Mouse (Mus musculus): ENCODE data around the gene Ube2n. TPM values are rescaled to one million over a fixed set of nuclear protein-coding genes. Genes with fewer than 3 reads are reported as not detected.

Gene Ube2n
- polyA plus RNA-seq (2012; fragmentation: generic; extraction: Trizol), result 100 to 1,000 TPM; 116 to 119 TPM

DNA sequence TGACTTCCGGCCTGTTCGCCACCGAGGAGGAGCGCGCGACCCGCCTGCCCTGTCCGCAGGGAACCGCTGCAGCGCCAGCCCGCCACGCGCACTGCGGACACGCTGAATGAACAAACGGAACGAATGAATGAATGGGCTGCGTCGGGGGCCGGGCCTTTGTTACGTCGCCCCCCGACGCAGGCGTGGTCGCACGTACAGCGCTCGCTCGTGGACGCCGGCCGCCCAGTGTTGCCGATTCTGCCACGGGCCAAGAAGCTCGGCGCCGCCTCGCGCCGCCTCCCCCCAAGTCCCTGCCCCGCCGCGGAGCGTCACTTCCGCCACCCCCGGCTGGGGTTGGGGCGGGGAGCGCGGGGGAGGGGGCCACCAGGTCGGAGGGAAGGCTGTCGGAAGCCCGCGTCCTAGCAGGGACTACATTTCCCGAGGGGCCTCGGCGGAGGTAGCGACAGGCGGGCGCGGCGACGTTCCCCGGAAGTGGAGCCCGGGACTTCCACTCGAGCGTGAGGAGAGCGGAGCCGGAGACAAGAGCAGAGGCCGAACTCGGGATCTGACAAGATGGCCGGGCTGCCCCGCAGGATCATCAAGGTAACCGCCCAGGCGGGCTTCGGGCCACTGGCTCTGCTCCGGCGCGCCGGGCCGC, at the start of gene Ube2n:
TSS of gene Ube2n (plus strand) at position 490 of the 637 bp plus-strand sequence.

DNA sequence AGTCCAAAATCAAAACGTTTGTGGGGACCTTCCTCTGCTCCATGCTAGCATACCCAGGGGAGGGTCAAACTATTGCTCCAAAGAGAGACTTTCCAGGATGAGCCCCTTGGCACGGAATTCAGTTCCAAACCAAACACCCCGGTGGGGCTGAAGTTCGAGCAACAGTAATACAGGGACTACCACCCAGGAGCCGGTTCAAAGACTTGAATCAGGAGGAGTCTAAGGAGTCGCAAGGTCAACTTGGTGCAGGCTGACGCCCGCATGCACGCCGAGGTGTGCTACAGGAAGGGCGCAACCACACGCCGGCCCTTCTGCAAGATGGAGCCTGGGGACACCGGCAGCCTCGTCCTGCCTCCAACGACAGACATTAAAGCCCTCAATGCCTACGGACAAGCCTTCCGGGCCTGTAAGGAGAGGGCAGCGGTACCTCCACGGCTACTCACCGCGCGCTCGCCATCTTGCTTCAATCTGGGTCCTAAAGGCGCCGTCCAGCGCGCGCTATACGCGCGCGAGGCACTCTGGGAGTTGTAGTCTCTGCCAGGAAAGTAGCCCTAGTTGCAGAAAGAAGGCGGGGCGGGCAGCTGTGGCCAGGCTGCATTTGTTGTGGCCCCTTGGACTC, 13.4 kb upstream of the Ube2n start, which contains the start of gene Mrpl42:
TSS of gene Mrpl42 (minus strand) at position 478 of the 619 bp plus-strand sequence.

DNA sequence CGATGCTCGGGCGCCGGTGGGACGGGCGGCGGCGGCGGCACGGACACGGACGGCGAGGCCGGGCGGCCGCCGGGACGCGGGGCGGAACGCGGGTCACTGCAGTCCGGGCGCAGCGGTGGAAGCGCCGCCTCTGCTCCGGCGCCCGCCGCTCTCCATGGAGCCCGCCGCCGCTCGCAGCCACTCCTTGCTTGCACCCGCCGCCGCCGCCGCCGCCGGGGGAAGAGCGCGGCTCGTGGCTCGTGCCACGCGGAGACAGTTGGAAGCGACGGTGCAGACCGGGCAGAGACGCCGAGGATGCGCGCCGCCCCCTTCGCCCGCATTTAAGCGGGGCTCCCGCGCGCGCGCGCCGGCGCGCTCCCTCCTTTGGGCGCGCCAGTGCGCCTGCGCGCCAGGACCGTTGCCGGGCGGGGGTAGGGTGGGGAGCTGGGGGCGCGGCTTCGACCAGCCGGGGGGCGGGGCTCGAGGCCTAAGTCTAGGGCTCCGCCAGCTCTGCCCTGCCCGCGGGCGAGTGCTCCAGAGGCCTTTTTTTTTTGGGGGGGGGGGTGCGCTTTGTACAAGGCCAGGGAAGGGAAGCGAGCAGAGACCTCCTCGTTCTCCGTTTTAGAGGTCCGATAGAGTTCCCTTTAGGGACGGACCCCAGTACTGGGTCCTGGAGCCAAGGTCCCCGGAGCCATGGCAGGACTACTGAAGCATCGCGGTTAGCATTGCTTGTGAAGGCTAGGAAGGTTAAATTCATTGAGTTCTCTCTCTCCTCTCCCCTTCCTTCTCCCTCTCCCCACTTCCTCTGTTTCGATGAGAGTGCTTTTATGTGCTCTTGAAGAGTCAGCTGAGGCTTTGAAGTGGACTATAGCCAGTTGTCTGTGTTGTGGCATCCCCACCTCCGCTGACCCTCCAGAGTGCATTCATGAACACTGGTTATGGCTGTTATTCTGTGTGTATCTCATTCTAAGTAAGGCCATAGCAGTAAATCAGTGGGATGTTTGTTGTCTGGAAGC, 49.2 kb downstream of the Ube2n start, which contains the start of gene Nudt4:
TSS of gene Nudt4 (minus strand) at position 296 of the 995 bp plus-strand sequence.

Other genes starting within 250 kb of the Ube2n start
- 10 to 100 TPM in 1 of 2 experiments, 1 to 10 TPM in 1; 3.5 to 10.2 TPM for gene Cradd, start 191.0 kb upstream of the Ube2n start, polyA plus RNA-seq (2012; fragmentation: generic; extraction: Trizol)
- 1 to 10 TPM; 1.4 to 2.9 TPM for gene Socs2, start 98.0 kb upstream of the Ube2n start, polyA plus RNA-seq (2012; fragmentation: generic; extraction: Trizol)
- 100 to 1,000 TPM in 1 of 2 experiments, 10 to 100 TPM in 1; 77.3 to 167 TPM for gene Mrpl42, start 13.2 kb upstream of the Ube2n start, polyA plus RNA-seq (2012; fragmentation: generic; extraction: Trizol)
- gene Nudt4, start 49.0 kb downstream of the Ube2n start, polyA plus RNA-seq (2012; fragmentation: generic; extraction: Trizol), result 10 to 100 TPM; 12.2 to 30.3 TPM
- gene Anapc15-ps, start 158.3 kb downstream of the Ube2n start, polyA plus RNA-seq (2012; fragmentation: generic; extraction: Trizol), result under 1 TPM; 0.46 to 0.54 TPM